Mouse (Mus musculus) C2C12 (cell line): Measurements from ENCODE around the gene Gm20518. TPM values are rescaled to one million over a fixed set of nuclear protein-coding genes. Genes with fewer than 3 reads are reported as not detected.

ENCODE experiments used
- H3K27me3 ChIP-seq: one replicate; pipeline ENCODE4 v1.6.1; 2011; ENCODE audit not compliant: control insufficient read depth, insufficient read depth, insufficient read length
- H3K36me3 ChIP-seq: one replicate; pipeline ENCODE4 v1.6.1; 2011; ENCODE audit not compliant: control insufficient read depth, insufficient read depth
- H3K4me3 ChIP-seq: one replicate; pipeline ENCODE4 v1.5.1; 2011; ENCODE audit warnings: mild to moderate bottlenecking, control low read depth; ENCODE audit not compliant: poor library complexity, insufficient read depth, severe bottlenecking
- H3K79me2 ChIP-seq: one replicate; pipeline ENCODE4 v1.6.1; 2011; ENCODE audit not compliant: control insufficient read depth, insufficient read depth
- H3K79me3 ChIP-seq: one replicate; pipeline ENCODE4 v1.6.1; 2011; ENCODE audit warnings: low read depth, control low read depth
- H3ac ChIP-seq: one replicate; pipeline ENCODE3; 2011; ENCODE audit warnings: low read depth; ENCODE audit not compliant: control insufficient read depth, insufficient read length
- CEBPB ChIP-seq: IDR thresholded peaks from one replicate; pipeline ENCODE4 v1.6.1; 2011; ENCODE audit warnings: low read depth, mild to moderate bottlenecking, control low read depth, moderate library complexity
- CTCF ChIP-seq: IDR thresholded peaks from one replicate; pipeline ENCODE4 v1.5.1; 2011; ENCODE audit not compliant: control insufficient read depth, insufficient read depth, insufficient read length
- FOSL1 ChIP-seq: IDR thresholded peaks from one replicate; pipeline ENCODE4 v1.8.0; 2011; ENCODE audit warnings: mild to moderate bottlenecking, low read length; ENCODE audit not compliant: poor library complexity, insufficient read depth, severe bottlenecking
- MAX ChIP-seq: IDR thresholded peaks from one replicate; pipeline ENCODE4 v1.6.1; 2011; ENCODE audit warnings: mild to moderate bottlenecking, control low read depth
- MYOD1 ChIP-seq: IDR thresholded peaks from one replicate; pipeline ENCODE4 v1.6.1; 2011; ENCODE audit warnings: low read depth; ENCODE audit not compliant: control insufficient read depth, insufficient read length
- MYOG ChIP-seq: IDR thresholded peaks from one replicate; pipeline ENCODE4 v1.6.1; 2011; ENCODE audit not compliant: control insufficient read depth, insufficient read length; ENCODE audit errors: extremely low read depth
- USF1 ChIP-seq: IDR thresholded peaks from one replicate; pipeline ENCODE4 v1.6.1; 2011; ENCODE audit warnings: low read depth, mild to moderate bottlenecking, control low read depth, moderate library complexity
- polyA plus RNA-seq: library from polyadenylated mRNA; unstranded; fragments of >200 nt; fragmentation: generic; extraction: Trizol; gene quantifications from one replicate; pipeline ENCODE4 v1.2.1, GENCODE M21; 2012; ENCODE audit warnings: missing spikeins

Gm20518 gene
- polyA plus RNA-seq, 1 experiment, result 0.06 TPM

- H3K27me3 ChIP-seq, result peaks cover 60% of the 10 kb centered on the region
- no peak overlapping the region for H3K4me3 ChIP-seq
Observed at GRCm38 (mm10) chr16:17933594-17934444, 42.3 kb upstream of the Gm20518 start.

GRCm38 (mm10) chr16:17931906-17932460 lies 40.5 kb upstream of the Gm20518 start:
- H3K79me3 ChIP-seq, result no peaks in the 10 kb centered on the region
- TF ChIP-seq MYOD1 (no peak), MYOG (no peak), USF1 (no peak), CEBPB (no peak)
- no peak overlapping the region for H3K4me3 ChIP-seq
- no peak overlapping the region for H3ac ChIP-seq
- no peaks in the 10 kb centered on the region for H3K79me2 ChIP-seq
- H3K36me3 ChIP-seq, result no peaks in the 10 kb centered on the region
- peaks cover 50% of the 10 kb centered on the region for H3K27me3 ChIP-seq

More at GRCm38 (mm10) chr16:17933594-17934444, 42.3 kb upstream of the Gm20518 start:
- H3K36me3 ChIP-seq, result no peaks in the 10 kb centered on the region
- TF ChIP-seq MYOG (no peak), MYOD1 (no peak), MAX (no peak), FOSL1 (no peak), CEBPB (no peak), USF1 (no peak), CTCF (no peak)
- H3K79me2 ChIP-seq, result no peaks in the 10 kb centered on the region
- H3ac ChIP-seq, result no peak overlapping the region
- H3K79me3 ChIP-seq, result no peaks in the 10 kb centered on the region

GRCm38 (mm10) chr16:17929631-17930030 lies 38.2 kb upstream of the Gm20518 start:
- H3K79me3 ChIP-seq, result no peaks in the 10 kb centered on the region
- H3K79me2 ChIP-seq, result no peaks in the 10 kb centered on the region
- peaks cover 8% of the 10 kb centered on the region for H3K36me3 ChIP-seq
- peaks cover 29% of the 10 kb centered on the region for H3K27me3 ChIP-seq
- no peak overlapping the region for H3ac ChIP-seq
- H3K4me3 ChIP-seq, result no peak overlapping the region
- TF ChIP-seq MYOD1 (no peak), MYOG (no peak), USF1 (no peak), CEBPB (no peak)

DNA sequence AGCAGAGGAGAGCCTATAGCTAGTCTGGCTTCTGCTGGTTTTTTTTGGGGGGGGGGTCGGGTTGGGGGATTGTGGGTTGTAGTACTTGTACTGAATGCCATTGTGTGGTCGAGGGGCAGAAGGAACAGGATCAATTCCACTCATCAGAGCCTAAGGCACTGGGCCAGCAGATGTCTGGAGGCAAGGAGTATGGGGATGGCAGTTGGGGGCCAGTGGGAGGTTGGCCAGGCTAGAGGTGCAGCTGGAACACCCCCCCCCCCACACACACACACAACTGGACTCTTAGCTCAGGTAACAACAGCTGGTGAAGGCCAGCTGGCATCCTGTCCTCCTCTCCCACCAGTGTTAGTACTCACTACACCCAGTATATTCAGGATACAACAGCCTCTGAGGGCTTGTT lies 37.7 kb upstream of the Gm20518 start:
- no peak overlapping the region for H3ac ChIP-seq
- TF ChIP-seq MAX, result no peak
- no peak for TF ChIP-seq MYOG
- no peak for TF ChIP-seq FOSL1
- peaks cover 25% of the 10 kb centered on the region for H3K27me3 ChIP-seq
- H3K36me3 ChIP-seq, result peaks cover 8% of the 10 kb centered on the region
- H3K4me3 ChIP-seq, result no peak overlapping the region
- H3K79me3 ChIP-seq, result no peaks in the 10 kb centered on the region
- H3K79me2 ChIP-seq, result no peaks in the 10 kb centered on the region

- no peaks in the 10 kb centered on the region for H3K79me3 ChIP-seq
- peak overlapping the region; percentile 66 for H3K4me3 ChIP-seq
- H3ac ChIP-seq, result no peak overlapping the region
- peaks cover 20% of the 10 kb centered on the region for H3K27me3 ChIP-seq
- no peaks in the 10 kb centered on the region for H3K79me2 ChIP-seq
- TF ChIP-seq MAX (no peak), FOSL1 (no peak), MYOG (no peak), MYOD1 (no peak), CTCF (no peak), USF1 (no peak), CEBPB (peak; percentile 18)
- H3K36me3 ChIP-seq, result peaks cover 8% of the 10 kb centered on the region
Observed at GRCm38 (mm10) chr16:17928627-17929104, 37.2 kb upstream of the Gm20518 start.
